Mouse (Mus musculus): ENCODE results near the gene Slc9a2. TPM values are rescaled to one million over a fixed set of nuclear protein-coding genes. Genes with fewer than 3 reads are reported as not detected.

The Slc9a2 gene
- polyA plus RNA-seq, 1 experiment from 2014 or later, result 0.07 TPM

GRCm38 (mm10) chr1:40805891-40806290 is 125.5 kb downstream of the Slc9a2 start:
- 72% methylated on average over 11 of the region's 11 CpGs for WGBS (ENCODE audit: insufficient replicate concordance)

GRCm38 (mm10) chr1:40808643-40809042 is 128.3 kb downstream of the Slc9a2 start:
- H3K4me2 ChIP-seq, result no peak overlapping the region
- 61% methylated on average over 3 of the region's 3 CpGs for WGBS (ENCODE audit: insufficient replicate concordance)
- H3K4me1 ChIP-seq (replicated peaks), result no peaks in the 10 kb centered on the region
- H3K9me3 ChIP-seq (replicated peaks), result no peaks in the 10 kb centered on the region
- no peak overlapping the region for H3K4me3 ChIP-seq (replicated peaks)
- H3K9ac ChIP-seq, result no peak overlapping the region
- no peak overlapping the region for H3K27ac ChIP-seq (replicated peaks)
- ATAC-seq (ENCODE audit: insufficient read depth), result no peak
- H3K27me3 ChIP-seq, result no peaks in the 10 kb centered on the region
- H3K36me3 ChIP-seq (replicated peaks), result no peaks in the 10 kb centered on the region

More at GRCm38 (mm10) chr1:40805891-40806290, 125.5 kb downstream of the Slc9a2 start:
- Histone ChIP-seq H3K27me3 (no peaks in the 10 kb centered on the region), H3K4me2 (no peak overlapping the region), H3K4me3 (replicated peaks) (no peak overlapping the region), H3K4me1 (replicated peaks) (no peaks in the 10 kb centered on the region), H3K9me3 (replicated peaks) (no peaks in the 10 kb centered on the region), H3K36me3 (replicated peaks) (no peaks in the 10 kb centered on the region), H3K27ac (replicated peaks) (no peak overlapping the region), H3K9ac (no peak overlapping the region)
- no peak for ATAC-seq (ENCODE audit: insufficient read depth)

GRCm38 (mm10) chr1:40815071-40815845 is 134.9 kb downstream of the Slc9a2 start:
- no peak for ATAC-seq (ENCODE audit: insufficient read depth)
- Histone ChIP-seq H3K4me1 (replicated peaks) (no peaks in the 10 kb centered on the region), H3K36me3 (replicated peaks) (no peaks in the 10 kb centered on the region), H3K4me2 (no peak overlapping the region), H3K9me3 (replicated peaks) (no peaks in the 10 kb centered on the region), H3K27ac (replicated peaks) (no peak overlapping the region), H3K27me3 (no peaks in the 10 kb centered on the region), H3K4me3 (replicated peaks) (no peak overlapping the region), H3K9ac (no peak overlapping the region)
- WGBS (ENCODE audit: insufficient replicate concordance), result 44% methylated on average over 16 of the region's 16 CpGs

Other genes starting within 250 kb of the Slc9a2 start
- gene Il18r1, start 215.0 kb upstream of the Slc9a2 start, polyA plus RNA-seq (2015; fragmentation: Nextera tagmentation; extraction: Ambion mirVana), result 0.08 and 0.10 TPM in 2 replicates
- 1.3 and 1.6 TPM in 2 replicates for gene Il18rap, start 165.2 kb upstream of the Slc9a2 start, polyA plus RNA-seq (2015; fragmentation: Nextera tagmentation; extraction: Ambion mirVana)
- not detected in 2 replicates for gene Slc9a4, start 100.5 kb upstream of the Slc9a2 start, polyA plus RNA-seq (2015; fragmentation: Nextera tagmentation; extraction: Ambion mirVana)
- gene Mfsd9, start 110.1 kb downstream of the Slc9a2 start, polyA plus RNA-seq (2015; fragmentation: Nextera tagmentation; extraction: Ambion mirVana), result 0.89 and 1.1 TPM in 2 replicates
- gene Tmem182, start 125.0 kb downstream of the Slc9a2 start, polyA plus RNA-seq (2015; fragmentation: Nextera tagmentation; extraction: Ambion mirVana), result 0.47 and 0.75 TPM in 2 replicates